Mouse (Mus musculus) testis, adult 2 months (tissue): ENCODE measurements around the gene Ube2n. TPM values are rescaled to one million over a fixed set of nuclear protein-coding genes. Genes with fewer than 3 reads are reported as not detected.

ENCODE experiments used
- H3K27ac ChIP-seq: fragments of 200-500 bp; 2 replicates; pipeline ENCODE4 v1.5.1; 2012; ENCODE audit warnings: low read depth, low read length; ENCODE audit not compliant: control insufficient read depth, insufficient read depth
- H3K27me3 ChIP-seq: fragments of 200-500 bp; 2 replicates; pipeline ENCODE4 v1.6.1; 2012; ENCODE audit warnings: mild to moderate bottlenecking, low read length, moderate library complexity; ENCODE audit not compliant: control insufficient read depth, insufficient read depth
- H3K36me3 ChIP-seq: fragments of 200-500 bp; 2 replicates; pipeline ENCODE4 v1.6.1; 2012; ENCODE audit warnings: mild to moderate bottlenecking, low read length; ENCODE audit not compliant: control insufficient read depth, insufficient read depth
- H3K4me1 ChIP-seq: fragments of 200-500 bp; 2 replicates; pipeline ENCODE4 v1.6.1; 2012; ENCODE audit warnings: low read length; ENCODE audit not compliant: control insufficient read depth, insufficient read depth
- H3K4me3 ChIP-seq: fragments of 200-500 bp; 2 replicates; pipeline ENCODE4 v1.5.1; 2012; ENCODE audit warnings: low read depth, mild to moderate bottlenecking, low read length, moderate library complexity, mixed read lengths; ENCODE audit not compliant: control insufficient read depth
- CTCF ChIP-seq: fragments of 200-500 bp; IDR thresholded peaks from 2 replicates; pipeline ENCODE4 v1.5.1; 2012; ENCODE audit warnings: low read depth, mild to moderate bottlenecking, inconsistent platforms, low read length, moderate library complexity; ENCODE audit not compliant: control insufficient read depth, insufficient read depth, insufficient replicate concordance
- POLR2A ChIP-seq: fragments of 200-500 bp; IDR thresholded peaks from 2 replicates; pipeline ENCODE4 v1.6.1; 2012; ENCODE audit warnings: low read depth, mild to moderate bottlenecking, inconsistent platforms, low read length, moderate library complexity; ENCODE audit not compliant: control insufficient read depth
- polyA plus RNA-seq: library from polyadenylated mRNA; depleted of rRNA; stranded (reverse); fragments of >200 nt; gene quantifications from 2 replicates; pipeline ENCODE4 v1.2.3, GENCODE M21; 2012

Ube2n gene
- polyA plus RNA-seq, 1 experiment: 294 TPM

DNA sequence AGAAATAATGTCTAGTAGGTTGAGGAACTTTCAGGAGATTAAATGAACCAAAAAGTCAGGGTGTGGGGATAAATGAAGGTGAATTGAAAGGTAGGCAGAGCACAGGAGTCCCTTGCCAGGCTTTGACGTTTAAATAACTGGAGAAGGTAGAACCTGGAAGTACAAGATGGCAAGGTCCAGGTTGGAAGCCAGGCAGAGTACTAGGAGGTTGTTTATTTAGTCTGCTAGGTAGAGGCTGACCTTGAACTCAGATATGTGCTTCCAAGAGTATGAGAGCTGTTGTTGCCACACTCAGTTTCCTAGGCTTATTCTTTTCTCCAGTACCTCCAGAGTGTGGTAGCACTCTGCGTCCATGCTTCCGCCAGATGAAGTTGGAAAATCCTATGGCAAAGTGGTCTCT is 24.9 kb downstream of the Ube2n start:
- Histone ChIP-seq H3K4me1 (peaks cover 2% of the 10 kb centered on the region; the same call in 1 of the 2 replicates), H3K27ac (no peak overlapping the region), H3K36me3 (no peaks in the 10 kb centered on the region), H3K4me3 (no peak overlapping the region), H3K27me3 (no peaks in the 10 kb centered on the region)
- no peak for TF ChIP-seq POLR2A
- no peak for TF ChIP-seq CTCF

GRCm38 (mm10) chr10:95542916-95543315 is 28.0 kb downstream of the Ube2n start:
- no peak overlapping the region for H3K4me3 ChIP-seq
- no peaks in the 10 kb centered on the region for H3K36me3 ChIP-seq
- TF ChIP-seq CTCF (no peak), POLR2A (no peak)
- H3K27me3 ChIP-seq: no peaks in the 10 kb centered on the region
- H3K27ac ChIP-seq: no peak overlapping the region
- H3K4me1 ChIP-seq: peaks cover 2% of the 10 kb centered on the region; the same call in 1 of the 2 replicates

- Histone ChIP-seq H3K4me3 (no peak overlapping the region), H3K36me3 (no peaks in the 10 kb centered on the region), H3K27me3 (no peaks in the 10 kb centered on the region), H3K27ac (no peak overlapping the region), H3K4me1 (peaks cover 2% of the 10 kb centered on the region; the same call in 1 of the 2 replicates)
- TF ChIP-seq POLR2A: no peak
These were observed 28.4 kb downstream of the Ube2n start for GRCm38 (mm10) chr10:95543377-95543776.

DNA sequence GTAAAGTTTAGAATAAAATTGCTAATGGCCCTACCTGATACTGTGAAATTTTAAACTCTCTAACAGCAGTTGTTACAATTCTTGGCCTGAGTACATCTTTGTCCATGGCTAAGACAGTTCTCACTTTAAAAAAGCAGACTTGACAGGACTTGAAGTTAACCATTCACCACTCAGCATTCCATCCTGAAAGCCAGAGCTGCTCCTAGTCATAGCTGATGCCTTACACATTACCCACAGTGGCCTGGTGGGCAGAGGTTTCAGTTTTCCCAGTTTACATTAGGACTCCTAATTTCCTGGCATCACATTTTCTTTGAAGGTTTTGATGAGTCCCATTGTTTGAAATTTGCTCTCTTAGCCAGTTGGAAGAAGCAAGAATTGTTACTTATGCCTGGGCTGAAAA is 29.1 kb downstream of the Ube2n start:
- Histone ChIP-seq H3K4me1 (peaks cover 2% of the 10 kb centered on the region; the same call in 1 of the 2 replicates), H3K27ac (no peak overlapping the region), H3K27me3 (no peaks in the 10 kb centered on the region), H3K36me3 (no peaks in the 10 kb centered on the region), H3K4me3 (no peak overlapping the region)
- TF ChIP-seq POLR2A: no peak
- TF ChIP-seq CTCF: no peak

DNA sequence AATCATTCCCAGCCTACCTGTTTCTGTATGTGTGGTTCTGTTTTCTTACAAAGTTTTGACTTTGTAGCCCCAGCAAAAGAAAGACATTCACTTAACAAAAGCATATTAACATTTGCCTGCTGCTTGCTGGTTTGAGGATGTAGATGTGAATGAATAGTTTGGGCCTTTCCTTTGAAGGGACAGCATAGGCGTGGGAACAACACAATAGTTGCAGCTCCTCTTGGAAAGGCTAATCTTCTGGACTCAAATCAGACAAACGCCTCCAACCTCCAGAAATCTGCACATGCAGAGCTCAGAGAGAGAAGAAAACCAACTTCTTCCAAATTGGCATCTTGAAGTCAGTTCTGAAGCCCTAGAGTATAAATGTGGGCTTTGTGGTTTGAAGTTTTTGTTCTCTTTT is 29.7 kb downstream of the Ube2n start:
- no peaks in the 10 kb centered on the region for H3K36me3 ChIP-seq
- H3K4me1 ChIP-seq: no peaks in the 10 kb centered on the region
- no peak overlapping the region for H3K27ac ChIP-seq
- H3K27me3 ChIP-seq: no peaks in the 10 kb centered on the region
- TF ChIP-seq CTCF (no peak), POLR2A (no peak)
- H3K4me3 ChIP-seq: no peak overlapping the region

DNA sequence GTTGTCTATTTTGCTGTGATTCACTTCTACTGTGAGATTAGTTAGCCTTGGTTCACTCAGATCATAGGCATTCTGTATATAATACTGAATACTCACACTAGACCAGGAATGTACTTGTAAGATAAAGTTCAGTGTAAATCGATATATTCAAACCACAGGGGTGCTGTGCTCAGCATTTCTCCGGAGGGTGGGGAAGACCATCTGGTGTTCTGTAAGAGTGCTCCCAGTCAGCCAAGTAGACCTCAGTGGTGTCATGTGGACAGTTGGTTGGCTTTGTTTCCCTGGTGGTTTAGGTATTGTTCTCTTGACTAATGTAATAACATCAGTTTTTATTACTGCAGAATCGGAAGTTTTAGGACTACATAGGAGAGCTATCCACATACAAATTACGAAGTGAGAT is 30.1 kb downstream of the Ube2n start:
- Histone ChIP-seq H3K27ac (no peak overlapping the region), H3K36me3 (no peaks in the 10 kb centered on the region), H3K4me1 (no peaks in the 10 kb centered on the region), H3K4me3 (no peak overlapping the region), H3K27me3 (no peaks in the 10 kb centered on the region)
- TF ChIP-seq POLR2A (no peak), CTCF (no peak)

DNA sequence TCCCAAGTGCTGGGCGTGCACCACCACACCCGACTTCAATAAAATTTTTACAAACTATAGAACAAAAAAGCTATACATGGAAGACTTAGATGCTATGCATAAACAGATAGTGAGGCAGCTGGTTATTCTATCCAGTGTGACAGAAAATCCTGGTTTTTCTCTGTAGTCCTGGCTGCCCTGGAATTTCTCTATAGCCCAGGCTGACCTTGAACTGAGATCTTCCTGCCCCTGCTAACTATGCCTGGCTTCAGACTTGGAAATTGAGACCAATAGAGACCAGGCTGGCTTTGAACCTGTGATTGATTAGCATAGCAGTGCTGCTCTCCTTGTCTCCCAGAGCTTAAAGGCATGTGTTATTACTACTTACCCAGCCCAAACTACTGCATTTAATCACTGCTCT is 31.2 kb downstream of the Ube2n start:
- H3K36me3 ChIP-seq: no peaks in the 10 kb centered on the region
- H3K27ac ChIP-seq: no peak overlapping the region
- no peak for TF ChIP-seq POLR2A
- no peak for TF ChIP-seq CTCF

More for the DNA sequence above, 31.2 kb downstream of the Ube2n start:
- H3K4me3 ChIP-seq: no peak overlapping the region
- H3K27me3 ChIP-seq: no peaks in the 10 kb centered on the region
- no peaks in the 10 kb centered on the region for H3K4me1 ChIP-seq
